Mouse (Mus musculus) left cerebral cortex, adult 6 months (tissue): ENCODE measurements around the gene Zfp433. TPM values are rescaled to one million over a fixed set of nuclear protein-coding genes. Genes with fewer than 3 reads are reported as not detected.

ENCODE experiments used
- long read RNA-seq, 2 experiments: library from polyadenylated mRNA; unstranded; transcript quantifications; one replicate each; pipeline ENCODE4 v2.0.0; 2019 to 2020
- polyA plus RNA-seq: library from polyadenylated mRNA; unstranded; fragments of <200 nt; fragmentation: Nextera tagmentation; gene quantifications from 2 replicates; pipeline ENCODE4 v1.2.3, GENCODE M21; 2021

The Zfp433 gene
- polyA plus RNA-seq: 4.7 and 5.4 TPM in 2 replicates
- long read RNA-seq, experiment 1, transcript Zfp433-202 (4 exons, 2,384 nt): major isoform, 48 of 61 reads
- long read RNA-seq, experiment 1, partial matches to known transcripts: 0 of 61 reads
- long read RNA-seq, experiment 1, other reads (novel, unspliced or antisense): 12 of 61 reads
- long read RNA-seq, experiment 2, transcript Zfp433-202 (4 exons, 2,384 nt): major isoform, 5 of 7 reads
- long read RNA-seq, experiment 2, partial matches to known transcripts: 0 of 7 reads
- long read RNA-seq, experiment 2, other reads (novel, unspliced or antisense): 2 of 7 reads

DNA sequence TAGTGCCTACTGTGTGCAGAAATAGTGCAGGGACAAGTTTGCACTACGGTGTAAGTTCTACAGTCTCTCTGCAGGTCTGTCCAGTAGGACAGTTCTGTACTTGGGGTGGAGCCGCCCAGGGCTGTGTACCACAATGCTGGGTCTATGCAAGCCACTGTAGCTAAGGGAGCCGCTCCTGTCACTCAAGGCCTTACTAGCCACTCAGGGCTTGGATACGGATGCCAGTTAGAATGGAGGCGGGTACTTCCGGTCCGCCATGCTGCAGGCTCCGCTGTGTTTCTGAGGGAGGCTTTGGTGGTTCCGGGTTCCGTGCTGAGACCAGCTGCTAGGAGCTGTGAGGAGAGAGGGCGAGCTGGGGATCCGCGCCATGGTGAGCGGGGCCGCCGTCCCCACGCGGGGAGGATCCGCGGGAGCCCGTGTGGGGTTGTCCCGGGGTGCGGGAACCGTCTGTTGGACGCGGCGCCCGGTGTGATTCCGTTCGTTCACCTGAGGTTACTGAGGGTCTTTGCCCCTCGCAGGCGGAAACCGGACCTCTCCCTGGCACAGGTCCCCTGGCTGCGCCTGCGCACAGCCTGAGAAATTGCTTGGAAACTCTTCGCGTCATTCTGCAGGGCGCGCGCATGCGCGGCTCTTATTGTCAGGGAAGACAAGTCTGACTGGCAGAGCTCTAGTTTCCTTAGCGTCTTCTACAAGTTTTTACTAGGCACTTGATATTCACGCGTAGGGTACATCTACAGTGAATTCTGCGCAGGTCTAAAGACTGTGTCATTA lies at the start of gene Zfp433:
TSS of gene Zfp433 (plus strand) at position 295 of the 771 bp plus-strand sequence.

DNA sequence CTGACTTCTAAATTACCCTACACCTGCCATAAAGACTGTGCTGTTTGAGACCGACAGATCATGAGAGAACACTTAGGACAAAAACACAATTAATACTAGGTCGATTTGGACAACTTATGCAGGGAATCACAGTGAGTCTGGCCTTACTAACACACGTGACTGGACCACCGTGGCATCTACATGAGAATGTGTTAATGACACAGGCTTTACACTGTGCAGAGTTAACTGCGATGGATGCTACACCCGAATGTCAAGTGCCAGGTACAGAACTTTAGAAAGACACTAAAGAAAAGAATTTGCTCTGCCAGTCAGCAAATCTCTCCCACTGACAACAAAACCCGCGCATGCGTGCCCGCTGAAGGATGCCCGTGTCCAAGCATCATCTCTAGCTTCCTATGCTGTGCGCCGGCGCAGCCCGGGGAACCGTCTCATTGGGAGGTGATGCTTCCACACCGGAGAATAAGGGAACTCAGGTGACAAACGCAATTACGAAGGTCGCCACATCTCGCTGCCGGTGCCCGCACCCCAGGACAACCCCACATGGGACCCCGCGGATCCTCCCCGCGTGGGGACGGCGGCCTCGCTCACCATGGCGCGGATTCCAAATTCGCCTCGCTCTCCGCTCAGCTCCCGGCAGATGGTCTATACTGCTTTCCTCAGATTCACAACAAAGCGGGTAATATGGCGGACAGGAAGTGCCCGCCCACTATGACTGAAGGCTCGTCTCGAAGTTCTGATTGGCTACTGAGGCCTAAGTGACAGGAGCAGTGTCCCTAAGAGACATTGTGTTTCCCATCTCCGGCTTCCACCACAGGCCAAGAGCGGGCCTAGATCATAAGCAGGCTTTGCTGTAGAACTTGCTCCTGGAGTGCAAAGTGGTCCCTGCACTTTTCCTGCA lies 66.1 kb downstream of the Zfp433 start, which contains the start of gene Gm3055:
TSS of gene Gm3055 (minus strand) at position 656 of the 898 bp plus-strand sequence.

Other genes starting within 250 kb of the Zfp433 start
- gene Nfic, start 249.2 kb upstream of the Zfp433 start, polyA plus RNA-seq: 21.8 and 30.9 TPM in 2 replicates
- 38.3 and 133 TPM in 2 replicates for gene Celf5, start 222.1 kb upstream of the Zfp433 start, polyA plus RNA-seq
- gene Ncln, start 208.4 kb upstream of the Zfp433 start, polyA plus RNA-seq: 34.1 and 44.3 TPM in 2 replicates
- 0.67 and 0.71 TPM in 2 replicates for gene S1pr4, start 204.7 kb upstream of the Zfp433 start, polyA plus RNA-seq
- gene Gna15, start 180.6 kb upstream of the Zfp433 start, polyA plus RNA-seq: 2.4 and 4.3 TPM in 2 replicates
- gene Gna11, start 159.6 kb upstream of the Zfp433 start, polyA plus RNA-seq: 63.0 and 113 TPM in 2 replicates
- 171 and 487 TPM in 2 replicates for gene Aes, start 145.3 kb upstream of the Zfp433 start, polyA plus RNA-seq
- gene Tle2, start 130.3 kb upstream of the Zfp433 start, polyA plus RNA-seq: 5.1 and 7.2 TPM in 2 replicates
- gene Tle6, start 103.8 kb upstream of the Zfp433 start, polyA plus RNA-seq: 10.2 and 12.4 TPM in 2 replicates
- 0.35 and 0.51 TPM in 2 replicates for gene BC025920, start 98.6 kb upstream of the Zfp433 start, polyA plus RNA-seq
- 19.2 and 25.8 TPM in 2 replicates for gene Sirt6, start 77.0 kb upstream of the Zfp433 start, polyA plus RNA-seq
- 25.8 and 27.9 TPM in 2 replicates for gene Ankrd24, start 76.3 kb upstream of the Zfp433 start, polyA plus RNA-seq
- gene Gm10778, start 55.8 kb upstream of the Zfp433 start, polyA plus RNA-seq: 1.6 and 1.7 TPM in 2 replicates
- gene Gm3055, start 66.3 kb downstream of the Zfp433 start, polyA plus RNA-seq: 4.9 and 5.7 TPM in 2 replicates
- gene Gm4767, start 107.4 kb downstream of the Zfp433 start, polyA plus RNA-seq: 0.90 and 0.92 TPM in 2 replicates
- 3.2 and 4.0 TPM in 2 replicates for gene Gm32687, start 159.1 kb downstream of the Zfp433 start, polyA plus RNA-seq
- 1.7 and 1.8 TPM in 2 replicates for gene Zfp781, start 225.7 kb downstream of the Zfp433 start, polyA plus RNA-seq